Mouse (Mus musculus) testis, adult 2 months (tissue): ENCODE data around the gene Tas2r143.

Source experiments
- CTCF ChIP-seq: fragments of 200-500 bp; IDR thresholded peaks from 2 replicates; pipeline ENCODE4 v1.5.1; 2012; ENCODE audit warnings: low read depth, mild to moderate bottlenecking, inconsistent platforms, low read length, moderate library complexity; ENCODE audit not compliant: control insufficient read depth, insufficient read depth, insufficient replicate concordance
- POLR2A ChIP-seq: fragments of 200-500 bp; IDR thresholded peaks from 2 replicates; pipeline ENCODE4 v1.6.1; 2012; ENCODE audit warnings: low read depth, mild to moderate bottlenecking, inconsistent platforms, low read length, moderate library complexity; ENCODE audit not compliant: control insufficient read depth

DNA sequence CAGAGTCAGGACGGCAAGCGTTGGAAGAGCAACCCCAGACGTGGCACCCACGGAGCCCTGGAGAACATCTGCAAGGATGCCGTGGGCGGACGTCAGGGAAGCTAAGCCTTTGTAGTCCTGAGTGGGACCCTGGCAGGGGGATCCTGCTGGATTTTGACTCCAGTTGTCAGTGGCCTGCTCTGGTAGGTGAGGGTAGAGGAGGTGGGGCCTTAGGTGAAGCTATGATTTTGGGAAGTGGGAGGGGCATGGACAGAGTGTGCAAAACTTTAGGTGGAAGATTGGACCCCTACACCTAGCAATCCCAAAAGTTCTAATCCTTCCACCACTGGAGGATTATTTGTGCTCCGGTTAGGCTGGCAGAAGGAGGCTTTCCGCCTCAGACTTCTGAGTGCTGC lies 27.6 kb upstream of the Tas2r143 start:
- TF ChIP-seq CTCF (no peak), POLR2A (no peak)
